Mouse (Mus musculus) kidney, adult 11 months (tissue): Measurements from ENCODE around the gene Ebp.

Source experiments
- DNase-seq: peaks from one replicate; pipeline ENCODE4 v3.0.0; 2022

The Ebp gene

GRCm38 (mm10) chrX:8182871-8183540, 10.3 kb downstream of the Ebp start:
- peak; percentile 36 for DNase-seq

GRCm38 (mm10) chrX:8179646-8180045, 13.7 kb downstream of the Ebp start:
- no peak for DNase-seq

- no peak for DNase-seq
These were observed 14.4 kb downstream of the Ebp start for GRCm38 (mm10) chrX:8178871-8179270.

- DNase-seq, result peak; percentile 93
These were observed 17.6 kb downstream of the Ebp start, which contains the start of gene Tbc1d25 for GRCm38 (mm10) chrX:8175504-8176385. Gene Tbc1d25, minus strand, starts transcription at chrX:8176181.

GRCm38 (mm10) chrX:8175169-8175503, 18.2 kb downstream of the Ebp start:
- DNase-seq, result no peak

- no peak for DNase-seq
These were observed 25.3 kb downstream of the Ebp start for GRCm38 (mm10) chrX:8167716-8168647.

GRCm38 (mm10) chrX:8164471-8164870, 28.8 kb downstream of the Ebp start:
- DNase-seq, result no peak

- DNase-seq, result no peak
These were observed 30.2 kb downstream of the Ebp start for GRCm38 (mm10) chrX:8163076-8163475.

GRCm38 (mm10) chrX:8145153-8145991, 47.9 kb downstream of the Ebp start, which contains the start of gene Rbm3:
Gene Rbm3, minus strand, starts transcription at chrX:8145880.
- DNase-seq, result peak; percentile 84

- DNase-seq, result peak; percentile 19
These were observed 49.6 kb downstream of the Ebp start for GRCm38 (mm10) chrX:8143750-8144149.

GRCm38 (mm10) chrX:8142948-8143347, 50.4 kb downstream of the Ebp start:
- no peak for DNase-seq

- no peak for DNase-seq
These were observed 52.3 kb downstream of the Ebp start for GRCm38 (mm10) chrX:8141058-8141457.

GRCm38 (mm10) chrX:8140446-8140845, 52.9 kb downstream of the Ebp start:
- DNase-seq, result no peak

- DNase-seq, result no peak
These were observed 53.8 kb downstream of the Ebp start for GRCm38 (mm10) chrX:8139480-8139879.

GRCm38 (mm10) chrX:8135886-8136285, 57.4 kb downstream of the Ebp start:
- no peak for DNase-seq
